Mouse (Mus musculus) brown adipose tissue, adult 24 weeks (tissue): Measurements from ENCODE around the gene Rab42. TPM values are rescaled to one million over a fixed set of nuclear protein-coding genes. Genes with fewer than 3 reads are reported as not detected.
"Not testable (repeated sequence)": the region's sequence is repeated elsewhere in the genome, so short reads cannot be mapped to it uniquely, and the experiment has no call there.

Source experiments
- H3K27ac ChIP-seq: fragments of 200-500 bp; replicated peaks from 2 replicates; pipeline ENCODE4 v1.5.1; 2012; ENCODE audit warnings: low read depth, mild to moderate bottlenecking, low read length
- H3K4me1 ChIP-seq: fragments of 200-500 bp; 2 replicates; pipeline ENCODE4 v1.6.1; 2012; ENCODE audit warnings: low read length, mixed read lengths; ENCODE audit not compliant: control insufficient read depth, insufficient read depth, insufficient read length
- H3K4me3 ChIP-seq: fragments of 200-500 bp; 2 replicates; pipeline ENCODE4 v1.5.1; 2012; ENCODE audit warnings: low read depth, mild to moderate bottlenecking, low read length, moderate library complexity; ENCODE audit not compliant: insufficient read depth
- polyA plus RNA-seq: library from polyadenylated mRNA; stranded (reverse); fragments of >200 nt; gene quantifications from 2 replicates; pipeline ENCODE4 v1.2.4, GENCODE M21; 2012; ENCODE audit not compliant: missing spikeins, insufficient read depth, insufficient read length

Gene Rab42
- polyA plus RNA-seq, 1 experiment = 2.3 TPM

DNA sequence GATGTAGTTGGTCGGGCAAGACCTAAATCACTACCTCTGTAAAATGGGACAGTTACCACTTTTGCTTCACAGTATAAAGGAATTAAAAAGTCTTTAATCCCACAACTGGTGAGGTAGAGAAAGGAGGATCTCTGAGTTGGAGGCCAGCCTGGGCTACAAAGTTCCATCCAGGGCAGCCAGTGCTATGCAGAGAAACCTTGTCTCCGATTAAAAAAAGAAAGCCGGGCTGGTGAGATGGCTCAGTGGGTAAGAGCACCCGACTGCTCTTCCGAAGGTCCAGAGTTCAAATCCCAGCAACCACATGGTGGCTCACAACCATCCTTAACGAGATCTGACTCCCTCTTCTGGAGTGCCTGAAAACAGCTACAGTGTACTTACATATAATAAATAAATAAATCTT lies 299 bp upstream of the Rab42 start:
- not testable (repeated sequence) for H3K27ac ChIP-seq, H3K4me1 ChIP-seq
- H3K4me3 ChIP-seq = peak overlapping the region; percentile 72

DNA sequence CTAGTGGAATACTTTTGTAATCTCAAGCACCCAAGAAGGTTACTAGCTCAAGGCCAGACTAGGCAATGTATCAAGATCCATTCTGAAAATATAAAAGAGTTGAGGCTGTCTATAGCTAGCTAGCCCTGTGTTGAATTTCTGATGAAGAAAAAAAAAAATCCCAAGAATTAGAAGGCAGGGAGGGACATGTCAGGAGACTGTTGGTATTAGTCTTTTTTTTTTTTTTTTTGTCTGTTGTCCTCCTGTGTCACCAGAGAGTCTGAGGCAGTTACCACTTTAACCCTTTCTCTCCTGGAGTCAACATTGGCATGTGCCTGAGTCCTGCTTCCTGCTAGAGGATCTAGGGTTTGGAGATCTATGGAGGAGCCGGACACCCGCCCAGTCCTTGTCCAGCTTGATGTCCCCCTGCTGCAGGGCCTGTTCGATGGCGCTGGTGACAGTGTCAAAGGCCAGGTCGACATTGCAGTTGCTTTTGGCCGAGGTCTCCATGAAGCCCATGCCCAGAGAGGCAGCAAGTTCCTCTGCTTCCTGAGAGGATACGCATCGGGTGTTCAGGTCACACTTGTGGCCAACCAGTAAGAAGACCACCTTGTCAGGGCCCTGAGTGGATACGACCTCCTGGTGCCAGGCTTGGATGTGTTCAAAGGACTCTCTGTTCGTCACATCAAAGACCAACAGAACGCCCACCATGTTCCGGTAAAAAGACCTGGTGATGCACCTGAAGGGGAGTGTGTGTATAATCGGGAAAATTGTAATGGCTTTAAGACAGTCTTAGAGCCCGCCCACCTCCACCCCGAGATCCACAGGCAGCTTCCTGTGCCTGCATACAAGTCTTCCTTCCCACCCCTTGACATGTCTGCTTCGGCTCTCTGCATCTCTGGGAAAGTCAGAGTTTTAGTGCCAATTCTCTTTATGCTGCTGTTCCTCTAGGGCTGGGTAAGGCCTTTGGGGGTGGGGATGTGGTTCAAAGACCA lies 933 bp downstream of the Rab42 start:
- peak overlapping the region; percentile 72 for H3K4me3 ChIP-seq
- no peak overlapping the region for H3K27ac ChIP-seq
- peaks cover 3% of the 10 kb centered on the region; the same call in 1 of the 2 replicates for H3K4me1 ChIP-seq

DNA sequence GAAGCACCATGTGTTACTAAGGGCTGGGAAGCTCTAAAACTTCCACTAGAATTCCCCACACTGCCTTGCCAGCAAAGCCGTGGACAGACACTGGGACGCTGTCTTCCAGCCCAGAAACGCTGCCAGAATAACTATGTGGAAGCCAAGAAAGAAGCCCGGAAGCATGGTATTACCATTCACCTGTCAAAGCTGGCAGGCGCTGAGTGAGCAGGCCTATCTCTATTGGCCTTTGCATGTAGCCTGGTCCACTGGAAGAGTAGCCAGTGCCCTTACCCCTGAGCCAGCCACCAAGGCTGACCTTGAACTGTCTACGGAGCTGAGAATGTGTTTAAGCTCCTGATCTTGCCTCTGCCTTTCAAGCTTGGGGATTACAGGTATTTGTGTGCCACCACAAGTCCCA lies 1.7 kb downstream of the Rab42 start:
- Histone ChIP-seq H3K4me1 (peaks cover 3% of the 10 kb centered on the region; the same call in 1 of the 2 replicates), H3K4me3 (no peak overlapping the region), H3K27ac (no peak overlapping the region)

DNA sequence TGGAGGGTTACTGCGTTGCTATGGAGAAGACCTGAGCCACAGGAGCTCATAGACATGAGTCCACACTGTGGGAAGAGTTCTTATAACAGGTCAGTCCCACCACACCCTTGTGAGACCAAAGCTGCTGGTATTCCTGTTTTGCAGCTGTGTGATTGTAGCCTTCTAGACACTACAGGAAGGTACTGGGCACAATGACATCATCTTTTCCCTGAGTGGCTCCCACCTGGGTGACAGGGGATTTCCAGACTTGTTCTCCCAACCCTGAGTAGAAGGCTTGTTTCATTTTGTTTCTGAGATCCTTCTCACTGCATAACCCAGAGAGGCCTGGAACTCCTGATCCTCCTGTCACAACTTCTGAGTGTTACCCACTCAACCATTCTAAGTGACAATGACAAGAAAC lies 3.3 kb downstream of the Rab42 start:
- Histone ChIP-seq H3K4me3 (no peak overlapping the region), H3K27ac (no peak overlapping the region), H3K4me1 (peaks cover 3% of the 10 kb centered on the region; the same call in 1 of the 2 replicates)

DNA sequence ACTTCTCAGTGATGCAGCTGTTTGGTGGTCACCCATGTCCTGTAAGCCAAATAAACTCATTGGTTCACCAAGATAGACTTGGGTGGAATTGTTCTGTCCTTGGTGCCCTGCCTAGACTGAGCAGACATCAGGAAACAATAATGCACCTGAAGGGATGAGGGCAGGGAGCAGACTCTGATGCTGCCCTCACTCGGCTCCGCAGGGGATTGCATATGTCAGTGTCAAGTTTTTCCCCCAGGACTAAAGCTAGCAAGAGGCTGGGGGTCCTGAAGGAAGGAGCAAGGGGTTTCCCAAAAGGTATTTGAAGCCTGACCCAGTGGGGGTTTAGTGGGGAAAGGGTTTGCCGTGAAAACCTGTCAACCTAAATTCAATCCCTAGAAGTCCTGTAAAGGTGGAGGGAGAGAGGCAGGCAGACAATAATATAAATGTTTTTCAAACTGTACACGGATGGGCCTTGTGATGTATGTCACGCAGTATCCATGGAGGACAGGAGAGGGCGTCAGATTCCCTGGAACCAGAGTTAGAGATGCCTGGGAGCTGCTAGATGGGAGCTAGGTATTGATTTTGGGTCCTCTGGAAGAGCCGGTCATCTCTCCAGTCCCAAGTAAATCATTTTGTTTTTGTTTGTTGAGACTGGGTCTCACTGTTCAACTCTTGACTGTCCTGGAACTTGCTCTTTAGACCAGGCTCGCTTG lies 7.3 kb downstream of the Rab42 start:
- Histone ChIP-seq H3K27ac (no peak overlapping the region), H3K4me1 (no peaks in the 10 kb centered on the region), H3K4me3 (no peak overlapping the region)

DNA sequence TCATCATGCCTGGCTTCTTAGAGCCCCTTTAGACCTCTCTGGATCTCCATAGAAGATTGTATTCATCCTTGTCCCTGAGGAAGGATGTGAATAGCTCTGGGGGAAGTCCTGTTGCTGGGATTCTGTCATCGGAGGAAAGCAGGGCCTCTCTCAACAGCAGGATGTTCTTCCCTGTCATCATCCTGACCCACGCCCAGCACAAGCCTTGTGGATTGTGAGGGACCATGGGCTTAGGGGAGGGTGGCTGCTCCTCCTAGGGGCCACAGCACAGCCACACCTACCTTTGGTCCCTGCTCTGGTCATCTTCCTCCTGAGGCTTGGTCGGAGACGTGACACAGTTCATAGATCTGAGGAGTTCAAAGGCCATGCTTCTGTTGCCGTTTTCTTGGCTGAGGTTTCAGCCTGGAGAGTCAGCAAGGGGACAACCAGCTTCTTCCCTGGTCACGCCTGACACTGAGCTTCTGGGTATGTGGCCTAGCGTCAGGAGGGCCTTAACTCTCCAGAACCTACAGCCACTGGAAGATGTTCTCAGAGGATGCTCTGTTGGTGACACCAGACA lies 9.4 kb downstream of the Rab42 start:
- Histone ChIP-seq H3K4me3 (no peak overlapping the region), H3K27ac (no peak overlapping the region)

DNA sequence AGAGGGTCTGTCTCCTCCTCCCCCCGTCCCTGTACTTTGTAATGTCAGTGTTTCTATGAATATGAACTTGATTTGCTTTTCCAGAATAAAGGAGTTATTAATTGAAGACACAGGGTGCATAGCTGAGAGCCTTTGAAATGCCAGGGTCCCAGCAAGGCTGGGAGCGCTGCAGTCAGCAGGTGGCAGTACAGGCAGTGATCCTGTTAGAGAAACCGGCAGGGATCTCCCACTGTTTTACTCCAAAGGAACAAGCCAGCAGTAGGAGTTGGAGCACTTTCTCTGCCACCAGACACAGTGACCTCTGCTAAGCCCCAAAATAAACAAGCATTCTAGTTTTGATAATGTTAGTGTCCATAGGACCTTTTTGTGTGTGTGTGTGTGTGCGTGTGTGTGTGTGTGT lies 10.2 kb downstream of the Rab42 start:
- Histone ChIP-seq H3K4me1 (no peaks in the 10 kb centered on the region), H3K4me3 (no peak overlapping the region), H3K27ac (no peak overlapping the region)

More for the DNA sequence above, 9.4 kb downstream of the Rab42 start:
- H3K4me1 ChIP-seq = no peaks in the 10 kb centered on the region

DNA sequence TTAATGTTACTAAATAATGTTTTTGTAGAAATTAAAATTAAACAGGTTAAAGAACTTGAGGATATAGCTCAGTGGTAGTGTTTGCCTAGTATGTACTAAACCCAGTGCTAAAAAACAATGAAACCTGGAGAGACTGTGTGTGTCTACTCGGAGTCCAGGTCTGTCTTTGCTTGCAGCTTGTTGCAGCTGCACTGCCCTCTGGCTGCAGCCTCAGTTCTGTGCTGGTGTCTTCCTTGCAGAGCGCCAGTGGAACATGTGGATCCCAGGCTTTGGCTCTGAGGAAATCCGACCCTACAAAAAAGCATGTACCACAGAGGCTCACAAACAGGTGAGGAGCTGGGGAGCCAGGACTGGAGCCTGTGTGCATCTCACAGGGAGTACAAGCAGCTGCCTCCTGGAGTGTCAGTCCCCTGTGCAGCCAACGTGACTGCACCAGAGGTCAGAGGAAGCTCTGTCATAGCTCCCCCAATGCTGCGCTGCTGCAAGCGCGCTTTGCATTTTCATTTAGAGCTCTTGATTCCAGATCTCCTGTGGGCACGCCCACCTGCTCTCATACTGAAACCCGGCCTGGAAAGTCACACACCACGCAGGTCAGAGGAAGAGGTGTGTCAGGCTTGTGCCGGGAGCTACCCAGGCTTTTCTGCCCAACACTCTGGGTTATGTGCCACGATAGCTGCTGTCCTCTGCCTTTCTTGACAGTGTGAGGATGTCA lies 11.4 kb downstream of the Rab42 start:
- no peaks in the 10 kb centered on the region for H3K4me1 ChIP-seq

DNA sequence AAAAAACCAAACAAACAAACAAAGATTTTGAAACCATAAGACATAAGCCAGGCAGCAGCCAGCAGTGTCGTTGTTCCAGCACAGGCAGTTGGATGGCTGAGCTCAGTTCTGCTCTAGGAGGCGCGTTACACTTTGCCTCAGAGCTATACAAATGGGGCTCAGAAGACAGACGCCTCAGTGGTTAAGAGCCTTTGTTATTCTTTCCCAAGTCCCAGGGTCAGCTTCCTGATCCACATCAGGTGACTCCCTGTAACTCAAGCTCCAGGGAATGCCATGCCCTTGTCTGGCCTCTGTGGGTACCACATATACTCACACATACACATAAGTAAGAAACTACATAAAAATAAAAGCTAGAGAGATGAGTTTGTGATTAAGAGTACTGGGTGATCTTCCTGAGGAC lies 12.1 kb downstream of the Rab42 start:
- Histone ChIP-seq H3K27ac (no peak overlapping the region), H3K4me1 (no peaks in the 10 kb centered on the region), H3K4me3 (no peak overlapping the region)

More for the DNA sequence above, 11.4 kb downstream of the Rab42 start:
- H3K27ac ChIP-seq = no peak overlapping the region
- no peak overlapping the region for H3K4me3 ChIP-seq

DNA sequence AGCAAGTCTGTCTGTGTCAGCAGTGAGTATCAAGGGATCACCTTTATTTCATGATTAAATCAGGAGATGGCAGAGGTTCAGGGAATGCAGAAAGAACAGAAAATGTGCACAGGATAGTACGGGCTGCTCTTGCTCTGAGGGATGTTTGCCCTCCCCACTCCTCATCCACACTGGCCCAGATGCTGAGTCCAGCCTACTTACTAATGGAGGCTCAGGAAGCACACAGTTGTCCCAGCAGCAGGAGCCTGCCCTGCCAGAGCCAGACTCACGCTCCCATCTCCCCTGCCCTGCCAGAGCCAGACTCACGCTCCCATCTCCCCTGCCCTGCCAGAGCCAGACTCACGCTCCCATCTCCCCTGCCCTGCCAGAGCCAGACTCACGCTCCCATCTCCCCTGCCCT lies 14.3 kb downstream of the Rab42 start:
- H3K27ac ChIP-seq, H3K4me3 ChIP-seq, H3K4me1 ChIP-seq: not testable (repeated sequence)

DNA sequence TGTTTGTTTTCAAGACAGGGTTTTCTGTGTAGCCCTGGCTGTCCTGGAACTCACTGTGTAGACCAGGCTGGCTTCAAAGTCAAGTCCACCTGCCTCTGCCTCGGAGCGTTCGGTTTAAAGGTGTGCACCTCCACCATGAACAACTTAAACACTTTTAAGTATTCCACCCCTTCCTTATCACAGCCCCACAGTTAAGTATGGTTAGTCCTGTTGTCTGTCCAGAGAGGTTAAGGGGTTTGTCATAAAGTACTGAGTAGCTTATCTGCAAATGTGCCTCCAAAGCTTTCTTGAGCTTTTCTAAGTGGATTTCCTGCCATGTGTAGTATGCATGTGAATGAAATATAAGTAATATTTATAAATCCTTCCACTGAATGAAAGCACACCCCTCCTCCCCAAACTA lies 27.2 kb downstream of the Rab42 start:
- Histone ChIP-seq H3K4me3 (no peak overlapping the region), H3K4me1 (no peaks in the 10 kb centered on the region; the same call in 1 of the 2 replicates), H3K27ac (no peak overlapping the region)

DNA sequence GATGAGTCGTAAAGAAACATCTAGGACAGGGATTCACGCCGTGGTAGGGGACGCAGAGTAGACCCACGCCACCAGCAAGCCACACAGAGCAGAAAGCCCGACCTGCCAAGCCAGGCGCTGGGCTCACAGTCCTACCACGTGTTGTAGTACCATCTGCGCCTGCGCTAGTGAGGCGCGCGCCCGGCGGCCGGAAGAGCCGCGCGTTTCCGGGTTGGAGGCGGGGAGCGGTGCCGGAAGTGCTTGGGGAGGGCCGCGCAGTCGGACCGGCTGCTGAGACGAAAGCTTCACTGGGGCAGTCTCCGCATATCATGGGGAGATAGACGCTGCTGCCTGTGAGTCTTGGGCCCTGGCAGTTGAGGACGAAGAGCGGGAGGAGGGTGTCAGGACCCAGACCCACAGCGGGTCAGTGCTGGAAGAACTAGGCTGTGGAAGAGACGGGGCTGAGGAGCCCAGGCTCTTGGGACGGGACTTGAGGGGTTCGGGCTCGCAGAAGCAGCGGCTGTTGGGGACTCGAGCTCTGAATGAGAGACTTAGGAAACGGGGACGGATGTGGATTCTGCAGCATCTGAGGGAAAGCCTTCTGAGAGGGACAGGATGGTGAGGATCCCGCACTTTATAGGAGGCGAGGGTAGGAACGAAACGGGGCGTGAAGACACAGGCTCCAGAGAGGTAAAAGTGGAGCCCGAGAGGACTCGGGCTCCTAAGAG lies 28.9 kb downstream of the Rab42 start, which contains the start of gene Taf12:
Gene Taf12 (plus strand): TSS at position 220 of the 707 bp plus-strand sequence.
- Histone ChIP-seq H3K4me1 (no peaks in the 10 kb centered on the region; the same call in 1 of the 2 replicates), H3K27ac (peak within 1 kb of the TSS; percentile 89), H3K4me3 (peak within 1 kb of the TSS; percentile 95)

DNA sequence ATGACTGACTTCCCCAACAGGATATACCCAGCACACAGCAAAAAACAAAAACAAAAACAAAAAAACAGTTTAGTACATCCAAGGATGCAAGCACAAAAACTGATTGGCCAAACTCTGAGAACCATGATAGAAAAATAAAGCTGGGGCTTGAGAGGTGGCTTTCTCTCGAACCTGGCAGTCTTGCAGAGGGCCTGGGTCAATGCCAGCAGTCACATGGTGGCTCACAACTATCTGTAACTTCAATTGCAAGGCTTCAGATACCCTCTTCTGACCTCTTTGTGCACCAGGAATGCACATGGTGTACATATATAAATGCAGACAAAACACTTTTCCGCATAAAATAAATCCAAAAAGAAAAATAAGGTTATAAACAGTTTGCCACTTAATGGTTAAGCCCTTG lies 30.0 kb downstream of the Rab42 start:
- Histone ChIP-seq H3K27ac (no peak overlapping the region), H3K4me3 (no peak overlapping the region)

More for the DNA sequence above, 30.0 kb downstream of the Rab42 start:
- no peaks in the 10 kb centered on the region; the same call in 1 of the 2 replicates for H3K4me1 ChIP-seq
